Mouse (Mus musculus): ENCODE results near the gene Maats1.

The Maats1 gene

DNA sequence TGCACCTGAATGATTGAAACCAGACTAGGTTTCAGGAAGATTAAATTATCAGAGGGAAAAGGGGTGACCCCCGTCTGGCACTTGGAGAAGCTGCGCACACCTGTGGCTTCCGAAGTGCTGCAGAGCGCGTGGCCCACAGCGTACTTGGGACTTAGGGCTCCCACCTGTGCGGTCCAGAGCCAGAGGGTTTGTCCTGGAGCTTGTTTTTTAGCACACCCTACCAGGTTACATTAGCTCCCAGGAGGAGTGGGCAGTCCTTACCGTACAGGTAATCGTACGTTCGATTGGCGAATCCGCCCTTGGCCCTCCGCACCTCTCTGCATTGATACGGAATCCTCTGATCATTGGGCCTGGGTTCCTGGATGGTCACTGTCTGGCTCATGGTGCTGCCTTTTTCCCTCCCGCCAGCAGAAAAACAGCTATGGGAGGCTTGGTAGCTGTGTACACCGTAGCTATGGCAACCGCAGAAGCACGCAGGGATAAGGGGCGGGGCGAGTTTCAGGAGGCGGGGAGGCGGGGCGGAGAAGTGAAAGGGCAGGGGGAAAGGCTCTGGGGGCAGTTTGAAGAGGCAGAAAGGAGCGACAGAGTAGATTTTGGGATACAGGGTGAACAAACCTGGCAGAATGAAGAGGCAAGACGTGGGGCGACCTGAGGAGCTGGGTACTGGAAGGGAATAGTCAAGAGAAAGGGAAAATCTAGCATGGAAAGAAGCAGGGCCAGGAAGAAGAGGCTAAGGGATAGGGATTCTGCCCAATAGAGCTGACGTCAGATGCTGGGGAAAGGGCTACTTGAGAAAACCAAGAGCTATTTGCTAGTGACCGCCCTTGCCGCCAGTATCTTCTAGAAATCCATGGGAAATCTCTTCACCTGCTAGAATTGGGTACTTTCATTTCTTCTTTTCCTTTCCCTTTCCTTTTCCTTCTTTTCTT is at the start of gene Maats1:
Gene Maats1, minus strand, starts transcription at position 748 of the 929 bp plus-strand sequence.
- DNase-seq (ENCODE audit: low read depth, low spot score): peak; percentile 62

DNA sequence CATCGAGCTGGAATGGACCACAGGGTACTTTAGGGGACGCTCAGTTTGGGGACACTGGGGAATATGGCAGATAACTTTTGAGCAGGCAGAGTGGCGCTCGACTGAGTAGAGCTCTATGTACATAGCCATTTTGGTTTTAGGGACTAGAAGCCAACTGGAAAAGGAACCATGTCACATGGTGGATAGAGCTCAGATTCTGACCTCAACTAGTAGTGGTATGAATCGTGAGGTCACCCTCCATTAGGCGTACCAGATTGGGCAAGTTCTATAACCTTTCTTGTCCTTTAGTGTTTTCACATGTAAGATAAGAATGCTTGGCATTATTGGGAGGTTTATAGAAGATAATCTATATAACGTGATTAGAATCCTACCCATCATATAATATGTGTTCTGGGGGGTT is 48.4 kb upstream of the Maats1 start:
- DNase-seq (ENCODE audit: low read depth, low spot score): no peak

DNA sequence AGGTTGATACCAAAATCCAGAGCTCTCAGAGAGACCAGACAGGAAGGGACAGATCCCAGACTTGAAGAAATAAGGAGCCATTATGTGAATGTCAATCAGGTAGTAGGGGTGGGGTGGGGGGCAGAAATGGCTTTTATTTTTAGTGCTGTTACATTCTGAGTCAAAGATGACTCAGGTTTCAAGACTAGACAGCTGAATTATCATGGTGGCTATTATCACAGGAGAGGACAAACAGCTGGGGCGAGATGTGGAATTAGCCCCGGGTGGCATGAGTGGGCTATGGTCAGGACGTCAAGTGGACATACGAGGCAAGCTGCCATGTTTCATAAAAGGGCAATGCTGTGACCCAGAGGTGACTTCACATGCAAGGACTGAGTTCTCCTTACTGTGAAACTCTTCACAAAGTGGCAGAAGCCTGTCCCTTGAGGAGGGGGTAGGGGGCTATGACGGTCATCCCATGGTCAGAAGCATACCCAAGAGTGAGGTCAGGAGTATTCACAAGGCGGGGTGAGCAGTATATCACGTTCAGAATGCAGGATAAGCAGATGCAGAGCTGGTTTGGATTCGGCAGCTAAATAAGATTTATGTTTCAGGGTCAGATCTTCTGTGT is 47.4 kb upstream of the Maats1 start:
- DNase-seq (ENCODE audit: low read depth, low spot score): no peak

DNA sequence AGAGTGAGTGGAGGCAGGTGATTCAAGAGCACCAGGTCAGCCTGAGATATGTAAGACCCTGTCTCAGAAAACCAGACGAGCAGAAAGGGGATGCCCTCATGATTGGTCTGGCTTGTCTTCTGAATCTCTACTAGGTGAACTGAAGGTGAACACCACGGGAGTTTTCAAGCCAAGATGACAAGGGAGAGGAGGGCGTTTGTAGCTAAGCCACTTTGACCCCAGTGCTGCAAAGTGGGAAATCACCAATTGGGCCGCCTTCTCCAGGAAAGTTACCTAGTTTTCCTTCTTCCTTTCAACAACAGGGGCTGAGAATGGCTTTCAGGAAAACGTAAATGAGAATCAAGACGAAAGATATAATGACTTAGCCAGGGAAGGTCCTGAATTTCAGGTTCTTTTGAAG is 46.8 kb upstream of the Maats1 start:
- no peak for DNase-seq (ENCODE audit: low read depth, low spot score)

DNA sequence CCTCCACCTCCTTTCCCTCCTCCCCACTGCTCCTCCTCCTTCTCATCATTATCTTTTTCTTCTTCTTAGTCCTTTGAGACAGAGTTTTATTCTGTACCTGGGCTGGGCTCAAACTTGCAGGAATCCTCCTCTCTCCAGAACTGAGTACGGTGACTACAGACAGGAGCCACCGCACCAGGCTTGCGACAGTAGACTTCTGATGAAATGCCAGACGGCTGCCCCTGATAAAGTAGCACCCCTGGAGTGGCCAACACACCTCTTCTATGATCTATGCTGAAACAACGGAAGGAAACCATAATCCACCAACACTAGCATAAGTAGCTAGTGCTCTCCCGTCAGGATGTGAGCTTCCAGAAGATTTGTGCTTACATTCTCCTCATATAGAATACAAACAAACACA is 45.4 kb upstream of the Maats1 start:
- no peak for DNase-seq (ENCODE audit: low read depth, low spot score)

DNA sequence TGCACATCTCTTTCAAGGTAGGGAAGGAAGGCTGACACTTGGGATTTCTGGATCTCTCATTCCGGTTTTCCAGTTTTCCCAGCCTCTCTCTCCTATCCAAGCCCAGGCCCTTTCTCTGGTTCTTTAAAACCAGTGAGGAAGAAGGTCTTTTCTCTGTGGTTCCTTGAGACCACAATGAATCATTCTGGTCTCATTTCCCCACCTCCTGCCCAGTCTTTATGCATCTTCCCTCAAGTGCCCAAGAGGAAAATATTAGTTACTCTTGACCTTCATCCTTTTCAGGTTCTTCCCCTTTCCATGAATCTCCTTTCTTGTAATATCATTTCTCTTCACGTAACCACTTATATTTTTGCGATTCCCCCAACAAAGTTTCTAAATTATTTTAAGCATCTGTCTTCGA is 43.8 kb upstream of the Maats1 start:
- DNase-seq (ENCODE audit: low read depth, low spot score): no peak

DNA sequence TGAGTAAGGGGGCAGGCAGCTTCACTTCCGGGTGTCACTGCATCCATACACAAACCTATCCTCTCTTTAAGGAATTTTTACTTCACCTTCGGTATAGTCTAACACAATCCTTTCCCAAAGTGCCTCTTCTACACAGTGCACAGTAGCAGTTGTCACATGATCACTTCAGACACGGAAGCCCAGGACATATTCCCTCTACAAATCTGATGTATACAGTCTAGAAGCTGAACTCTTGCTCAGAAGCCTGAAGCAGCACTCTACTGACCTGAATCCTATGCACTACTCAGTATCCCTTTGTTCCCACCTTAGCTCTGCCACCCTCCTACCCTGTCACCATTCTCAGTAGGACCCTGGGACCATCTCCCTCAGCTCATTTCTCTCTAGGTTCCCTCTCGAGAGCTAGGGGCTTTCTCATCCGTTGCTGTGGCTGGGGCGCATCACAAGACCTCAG is 43.3 kb upstream of the Maats1 start:
- DNase-seq (ENCODE audit: low read depth, low spot score): no peak

DNA sequence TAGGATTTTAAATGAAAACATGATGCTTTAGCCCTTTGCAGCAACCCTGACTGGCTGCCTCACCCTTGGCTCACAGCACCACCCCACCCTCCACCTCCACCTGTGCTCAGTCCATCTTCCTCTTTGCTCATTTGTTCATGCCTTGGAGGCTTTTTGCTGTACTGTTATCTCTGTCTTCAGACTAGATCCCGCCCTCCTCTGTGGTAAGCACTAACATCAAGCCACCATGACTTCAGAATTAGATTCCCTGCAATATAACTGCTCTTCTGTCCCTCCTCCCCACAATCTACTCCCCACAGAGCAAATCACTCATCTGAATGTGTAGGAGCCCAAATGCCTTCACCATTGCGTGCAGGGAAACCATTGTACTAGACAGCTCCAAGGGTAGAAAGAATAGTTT is 41.7 kb upstream of the Maats1 start:
- DNase-seq (ENCODE audit: low read depth, low spot score): no peak

DNA sequence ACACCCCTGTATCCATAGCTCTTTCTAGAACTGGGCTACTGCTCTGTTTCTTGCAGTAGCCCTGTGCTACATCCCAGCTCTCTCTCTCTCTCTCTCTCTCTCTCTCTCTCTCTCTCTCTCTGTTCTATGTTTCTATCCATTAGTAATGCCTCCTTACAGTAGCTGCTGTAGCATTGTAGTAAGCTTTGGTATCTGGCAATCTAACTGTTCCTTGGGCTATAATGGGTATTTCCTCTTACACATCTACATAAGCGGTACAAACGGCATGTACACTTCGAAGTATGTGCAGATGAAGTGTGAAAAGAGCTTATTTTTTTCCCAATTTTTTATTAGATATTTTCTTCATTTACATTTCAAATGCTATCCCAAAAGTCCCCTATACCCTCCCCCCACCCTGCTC is 38.0 kb upstream of the Maats1 start:
- no peak for DNase-seq (ENCODE audit: low read depth, low spot score)

DNA sequence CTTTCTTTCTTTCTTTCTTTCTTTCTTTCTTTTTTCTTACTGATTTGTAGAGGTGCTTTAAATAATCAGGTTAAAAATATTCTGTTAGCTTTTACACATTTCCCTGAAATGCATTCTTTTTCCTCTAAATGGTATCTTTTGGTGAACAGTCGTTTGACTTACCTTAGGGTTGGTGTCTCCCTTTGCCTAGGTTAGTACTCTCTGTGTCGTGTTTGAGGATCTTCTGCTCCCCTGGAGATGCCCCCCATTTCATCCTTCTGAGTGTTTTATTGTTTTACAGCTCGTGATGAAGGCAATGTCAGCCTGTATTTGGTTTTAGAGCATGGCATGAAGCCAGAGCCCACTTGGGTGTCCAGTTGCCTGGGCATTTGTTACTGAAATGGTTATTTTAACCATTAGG is 37.5 kb upstream of the Maats1 start:
- no peak for DNase-seq (ENCODE audit: low read depth, low spot score)

DNA sequence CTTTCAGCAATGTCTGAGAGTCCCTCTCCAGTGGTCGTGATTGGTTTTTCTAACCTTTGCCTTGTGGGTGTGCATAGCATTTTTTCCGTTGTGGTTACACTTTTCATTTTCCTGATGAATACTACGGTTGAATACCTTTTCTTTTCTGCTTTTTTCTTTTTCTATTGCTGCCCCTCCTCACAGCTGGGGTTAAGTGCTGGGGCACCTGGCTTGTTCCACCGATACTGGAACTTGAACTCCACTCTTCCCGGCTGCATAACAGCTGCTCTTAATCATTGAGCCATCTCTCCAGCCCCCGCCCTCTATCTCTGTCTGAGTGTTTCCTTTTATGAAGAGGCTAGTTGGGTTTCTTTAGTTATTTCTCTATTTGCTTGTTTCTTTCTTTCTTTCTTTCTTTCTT is 37.1 kb upstream of the Maats1 start:
- no peak for DNase-seq (ENCODE audit: low read depth, low spot score)

DNA sequence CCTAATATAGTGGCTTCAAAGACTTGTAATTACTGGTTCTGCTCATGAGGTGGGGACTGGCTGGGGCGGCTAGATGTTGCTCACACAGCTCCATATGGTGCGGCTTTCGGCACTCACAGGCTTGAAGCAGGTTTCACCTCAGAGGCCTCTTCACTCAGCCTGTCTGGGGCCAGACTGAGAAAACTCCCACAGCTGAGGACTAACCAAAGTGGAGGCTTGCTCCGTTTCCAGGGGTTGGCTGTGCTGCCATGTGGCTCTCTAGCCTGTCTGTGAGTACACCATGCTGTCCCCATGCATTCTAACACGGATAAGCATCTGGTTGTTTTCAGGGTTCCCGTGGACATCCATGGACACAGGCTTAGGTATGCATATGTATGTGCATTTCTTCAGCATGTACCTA is 36.6 kb upstream of the Maats1 start:
- DNase-seq (ENCODE audit: low read depth, low spot score): no peak

DNA sequence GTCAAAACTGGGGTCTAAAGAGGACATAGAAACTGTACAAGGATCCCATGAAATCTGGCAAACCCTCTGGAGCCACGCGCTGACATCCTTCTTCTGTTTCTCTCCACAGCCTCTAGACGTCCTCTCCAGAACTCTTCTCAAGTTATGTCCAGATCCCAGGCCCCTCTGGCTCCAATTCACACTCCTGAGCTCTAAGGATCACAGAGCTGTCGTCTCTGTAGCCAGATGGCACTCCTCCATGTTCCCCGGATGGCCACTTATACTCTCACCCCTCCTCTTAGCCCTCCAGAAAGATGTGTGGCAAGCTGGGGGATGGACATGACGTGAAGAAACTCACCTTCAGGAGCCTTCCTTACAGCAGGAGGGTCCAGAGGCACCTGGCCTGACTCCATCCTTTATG is 35.6 kb upstream of the Maats1 start:
- DNase-seq (ENCODE audit: low read depth, low spot score): no peak

DNA sequence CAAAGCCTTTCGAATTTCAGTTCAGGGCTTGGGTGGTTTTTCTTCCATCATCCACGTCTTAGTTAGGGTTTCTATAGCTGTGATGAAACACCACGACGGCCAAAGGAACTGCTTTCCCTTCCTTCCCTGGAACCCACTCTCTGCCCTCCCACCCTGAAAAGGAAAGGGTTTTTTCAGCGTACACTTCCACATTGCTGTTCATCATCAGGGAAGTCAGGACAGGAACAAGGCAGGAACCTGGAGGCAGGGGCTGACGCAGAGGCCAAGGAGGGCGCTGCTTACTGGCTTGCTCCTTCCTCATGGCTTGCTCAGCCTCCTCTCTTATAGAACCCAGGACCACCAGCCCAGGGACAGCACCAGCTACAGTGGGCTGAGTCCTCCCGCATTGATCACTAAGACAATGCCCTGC is 34.9 kb upstream of the Maats1 start:
- no peak for DNase-seq (ENCODE audit: low read depth, low spot score)

DNA sequence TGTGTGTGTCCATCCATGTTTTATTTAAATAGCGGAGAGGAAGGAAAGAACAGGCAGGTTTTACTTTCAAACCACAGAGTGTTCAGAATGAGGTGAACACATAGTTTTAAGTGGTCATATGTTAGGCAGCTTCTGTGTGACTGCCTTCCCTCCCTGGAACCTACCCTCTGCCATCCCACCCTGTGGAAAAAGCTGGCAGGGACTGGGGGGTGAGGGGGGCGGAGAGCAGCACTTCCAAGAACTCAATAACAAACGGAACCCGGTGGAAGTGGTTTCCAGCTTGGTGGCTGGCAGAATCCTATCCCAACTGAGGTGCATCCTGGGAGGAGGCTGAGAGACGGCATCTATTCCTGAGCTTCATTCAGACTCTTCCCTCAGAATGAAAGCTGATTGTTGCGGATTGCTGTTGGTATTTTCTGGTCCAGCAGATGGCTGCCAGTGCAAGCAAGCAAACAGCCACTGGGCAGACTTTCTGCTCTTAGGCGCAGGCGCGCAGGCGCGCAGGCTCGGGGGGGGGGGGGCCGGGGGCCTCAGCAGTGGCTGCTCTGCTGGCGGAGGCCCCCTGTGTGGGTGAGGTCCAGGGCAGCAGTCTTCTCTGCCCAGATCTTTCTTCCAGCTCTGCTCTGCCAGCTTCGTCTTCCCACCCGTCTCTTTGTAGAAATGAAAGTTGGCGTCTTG is 34.4 kb upstream of the Maats1 start:
- peak; percentile 80 for DNase-seq (ENCODE audit: low read depth, low spot score)

DNA sequence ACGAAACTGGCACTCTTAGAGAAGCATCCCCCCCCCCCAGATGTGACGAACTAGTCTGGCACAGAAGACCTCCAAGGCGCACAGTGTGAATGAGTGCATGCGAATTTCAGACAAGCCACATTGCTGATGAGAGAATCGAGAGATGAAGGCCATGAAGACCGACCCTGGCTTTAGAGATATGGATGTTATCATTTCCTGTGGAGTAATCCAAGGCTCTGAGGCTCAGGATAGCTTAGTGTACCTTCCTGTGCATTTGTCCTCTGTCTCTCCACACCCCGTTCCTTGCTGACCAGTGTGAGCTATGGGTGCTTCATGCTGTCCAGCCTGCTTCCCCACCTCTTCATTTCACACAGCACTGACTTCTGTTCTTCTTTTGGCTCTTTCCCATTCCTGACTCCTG is 33.2 kb upstream of the Maats1 start:
- no peak for DNase-seq (ENCODE audit: low read depth, low spot score)

DNA sequence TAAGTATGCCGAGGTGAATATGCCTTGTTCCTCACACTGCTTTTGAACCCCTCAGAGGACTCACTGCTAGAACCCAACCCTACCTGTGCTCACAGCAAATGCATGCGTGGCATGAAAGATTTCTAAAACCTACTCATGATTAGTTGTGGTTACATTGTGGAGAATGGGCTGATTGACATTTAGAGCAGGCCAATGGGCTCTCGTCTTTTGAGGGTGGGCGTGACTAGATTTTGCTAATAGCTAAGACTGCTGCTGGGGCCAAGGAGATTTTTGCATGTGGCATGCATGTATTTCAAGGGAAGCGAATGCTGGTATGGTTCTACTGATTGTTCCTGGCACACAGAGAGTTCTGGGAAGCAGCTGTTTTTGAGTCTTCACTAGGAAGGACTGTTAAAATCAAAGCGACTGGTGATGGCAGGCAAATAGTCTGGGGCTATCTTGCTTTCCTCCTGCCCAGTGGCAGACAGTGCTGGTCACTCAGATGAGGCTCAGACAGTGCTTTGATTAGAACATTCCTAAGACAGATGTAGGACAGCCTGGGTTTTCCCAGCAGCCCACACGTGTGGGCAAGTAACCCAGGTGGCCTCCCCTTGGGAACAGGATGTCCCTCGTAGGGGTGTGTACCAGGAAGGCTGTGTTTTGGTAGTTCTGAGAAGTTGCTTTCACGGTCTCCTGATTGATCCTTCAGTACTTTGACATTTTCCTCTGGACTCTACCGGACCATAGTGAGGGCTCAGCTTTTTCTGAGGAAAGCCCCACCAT is 32.6 kb upstream of the Maats1 start:
- DNase-seq (ENCODE audit: low read depth, low spot score): peak; percentile 66

DNA sequence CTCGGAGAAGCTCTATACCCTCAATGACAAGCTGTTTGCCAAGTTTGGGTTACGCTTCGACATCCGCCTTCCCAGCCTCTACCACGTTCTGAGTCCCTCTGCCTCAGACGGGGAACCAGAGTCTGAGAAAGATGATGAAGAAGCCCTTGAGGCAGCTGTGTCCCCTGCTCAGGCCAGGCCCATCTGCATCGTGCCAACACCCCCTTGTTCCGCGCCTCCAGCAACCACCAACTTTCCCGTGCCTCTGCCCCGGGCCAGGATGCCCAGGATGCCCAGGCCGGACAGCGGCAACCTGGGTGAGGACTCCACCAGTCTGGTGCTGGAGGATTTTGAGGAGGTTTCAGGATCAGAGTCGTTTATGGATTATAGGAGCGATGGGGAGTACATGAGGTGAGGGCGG is 32.0 kb upstream of the Maats1 start:
- DNase-seq (ENCODE audit: low read depth, low spot score): no peak

DNA sequence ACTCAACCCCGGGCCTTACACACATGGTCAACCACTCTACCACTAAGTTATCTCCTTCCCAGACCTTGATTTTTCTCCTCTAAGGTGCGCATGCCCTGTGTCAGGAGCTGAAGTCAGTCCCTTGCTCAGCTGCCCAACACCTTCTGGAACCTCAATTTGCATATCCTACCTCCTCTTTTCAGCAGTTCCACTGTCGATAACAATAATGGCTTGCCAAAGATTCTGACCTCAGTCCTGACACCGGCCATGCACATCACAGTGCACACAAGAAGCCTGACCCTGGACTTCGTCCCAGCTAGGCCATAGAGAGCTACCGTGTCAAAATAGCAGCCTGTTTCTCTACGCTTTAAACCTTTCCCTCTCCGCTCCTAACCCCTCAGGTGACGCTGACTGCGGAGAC is 31.5 kb upstream of the Maats1 start:
- no peak for DNase-seq (ENCODE audit: low read depth, low spot score)

DNA sequence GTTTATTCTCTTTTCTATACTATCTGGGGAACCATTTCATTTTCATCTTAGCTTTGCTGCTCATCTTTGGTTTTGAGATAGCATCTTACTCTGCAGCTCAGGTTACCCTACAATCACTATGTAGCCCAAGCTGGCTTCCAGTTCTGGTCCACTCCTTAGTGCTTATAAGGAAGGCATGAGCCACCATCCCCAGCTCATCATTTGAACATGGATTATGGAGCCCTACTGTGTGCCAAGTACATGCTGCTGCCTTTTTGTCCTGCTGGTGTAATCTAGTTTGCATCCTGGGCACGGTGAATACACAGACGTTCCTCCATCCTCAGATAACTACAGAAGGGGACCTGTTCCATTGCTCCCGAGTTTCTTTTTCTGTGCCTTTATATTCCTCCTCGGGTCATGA is 30.9 kb upstream of the Maats1 start:
- DNase-seq (ENCODE audit: low read depth, low spot score): no peak

DNA sequence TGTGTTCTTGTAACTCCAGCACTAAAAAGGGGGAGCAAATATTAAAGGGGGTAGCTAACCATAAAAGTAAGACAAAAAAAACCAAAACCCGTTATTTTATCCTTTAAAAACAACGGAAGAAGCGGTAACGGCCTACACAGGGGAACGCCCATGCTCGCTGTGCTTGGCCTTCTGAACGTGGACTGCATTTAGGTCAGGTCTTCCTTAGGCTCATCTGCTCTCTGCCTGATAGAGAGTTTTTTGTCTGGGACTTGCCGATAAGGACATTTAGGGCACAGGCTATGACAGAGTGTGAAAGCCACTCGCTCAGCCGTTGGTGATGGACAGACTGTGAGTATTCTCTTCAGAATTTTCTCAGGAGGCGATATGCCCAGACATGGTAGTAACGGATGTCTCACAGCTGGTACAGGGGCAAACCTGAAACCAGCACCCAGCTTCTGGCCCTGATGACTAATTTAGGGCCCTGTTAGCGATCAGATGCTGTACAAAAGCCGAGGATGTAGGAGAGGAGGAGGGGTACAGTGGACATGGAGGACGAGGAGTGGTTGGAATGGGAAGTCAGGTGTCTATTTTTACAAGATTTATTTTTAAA is 29.9 kb upstream of the Maats1 start:
- DNase-seq (ENCODE audit: low read depth, low spot score): peak; percentile 50
